Mouse (Mus musculus) limb, embryonic 14.5 days (tissue): ENCODE measurements around the gene Mfsd2b. TPM values are rescaled to one million over a fixed set of nuclear protein-coding genes. Genes with fewer than 3 reads are reported as not detected.
A peak's percentile ranks its signal among the peaks of the same experiment; 100 is the strongest.
"Not testable (repeated sequence)": the region's sequence is repeated elsewhere in the genome, so short reads cannot be mapped to it uniquely, and the experiment has no call there.

Experiments
- ATAC-seq: fragments of 200-750 bp; cut with Nextera tagmentation; 2 replicates; pipeline ENCODE4 v1.8.0; 2017; ENCODE audit warnings: low read depth, moderate number of reproducible peaks, moderate TSS enrichment; ENCODE audit not compliant: low FRiP score
- DNase-seq: peaks from one replicate; pipeline ENCODE4 v3.0.0-alpha.2; 2015; ENCODE audit warnings: low spot score
- H3K27ac ChIP-seq: fragments of 300-500 bp; sonication (generic); replicated peaks from 2 replicates; pipeline ENCODE4 v1.5.1; 2014; ENCODE audit warnings: low read depth, mild to moderate bottlenecking, low read length, moderate library complexity, mixed read lengths
- H3K27me3 ChIP-seq: fragments of 300-500 bp; sonication (generic); 2 replicates; pipeline ENCODE4 v1.6.1; 2014; ENCODE audit warnings: low read length, mixed read lengths; ENCODE audit not compliant: control insufficient read depth, insufficient read depth
- H3K36me3 ChIP-seq: fragments of 300-500 bp; sonication (generic); 2 replicates; pipeline ENCODE4 v1.6.1; 2014; ENCODE audit warnings: mild to moderate bottlenecking, low read length, moderate library complexity, mixed read lengths; ENCODE audit not compliant: control insufficient read depth, insufficient read depth
- H3K4me1 ChIP-seq: fragments of 300-500 bp; sonication (generic); 2 replicates; pipeline ENCODE4 v1.6.1; 2014; ENCODE audit warnings: antibody characterized with exemption, low read length, mixed read lengths; ENCODE audit not compliant: control insufficient read depth, insufficient read depth
- H3K4me2 ChIP-seq: fragments of 300-500 bp; sonication (generic); replicated peaks from 2 replicates; pipeline ENCODE4 v1.6.1; 2014; ENCODE audit warnings: low read depth, mild to moderate bottlenecking, low read length, moderate library complexity; ENCODE audit not compliant: severe bottlenecking
- H3K4me3 ChIP-seq: fragments of 300-500 bp; sonication (generic); replicated peaks from 2 replicates; pipeline ENCODE4 v1.5.1; 2014; ENCODE audit warnings: low read length
- H3K9ac ChIP-seq: fragments of 300-500 bp; sonication (generic); 2 replicates; pipeline ENCODE4 v1.6.1; 2014; ENCODE audit warnings: mild to moderate bottlenecking, low read depth, low read length, moderate library complexity; ENCODE audit not compliant: severe bottlenecking
- H3K9me3 ChIP-seq: fragments of 300-500 bp; sonication (generic); 2 replicates; pipeline ENCODE4 v1.6.1; 2016; ENCODE audit warnings: low read length; ENCODE audit not compliant: control insufficient read depth
- POLR2A ChIP-seq: fragments of 200-500 bp; IDR thresholded peaks from 2 replicates; pipeline ENCODE4 v1.8.0; 2012; ENCODE audit warnings: inconsistent platforms, mild to moderate bottlenecking, moderate library complexity, borderline replicate concordance; ENCODE audit not compliant: insufficient read depth, insufficient read length; ENCODE audit errors: extremely low read depth
- WGBS: fragments of 180-500 bp; shearing (Covaris S2); extraction: QIAGEN DNeasy Blood & Tissue Kit; methylation state at CpG from one replicate; pipeline ENCODE4 v1.1.7; 2014; 5-methylcytosine and 5-hydroxymethylcytosine counted together
- polyA plus RNA-seq, 2 experiments: library from polyadenylated mRNA; depleted of rRNA in 1 of 2; stranded (reverse) in 1 of 2; unstranded in 1 of 2; fragments of >200 nt; fragmentation: Nextera tagmentation in 1 of 2; extraction: Ambion mirVana in 1 of 2; gene quantifications; 2 replicates each; pipeline versions ENCODE4 v1.2.1 to v1.2.3; 2012 to 2014

The Mfsd2b gene
- polyA plus RNA-seq, 2 experiments: 2.2 to 2.3 TPM

GRCm38 (mm10) chr12:4906476-4906875, 32.3 kb upstream of the Mfsd2b start:
- no peak for TF ChIP-seq POLR2A
- Histone ChIP-seq H3K4me2 (peak overlapping the region; percentile 78), H3K9me3 (no peaks in the 10 kb centered on the region), H3K36me3 (no peaks in the 10 kb centered on the region; the same call in 1 of the 2 replicates), H3K4me1 (no peaks in the 10 kb centered on the region), H3K27ac (no peak overlapping the region; the same call in 1 of the 2 replicates), H3K27me3 (no peaks in the 10 kb centered on the region), H3K9ac (peak overlapping the region; percentile 84), H3K4me3 (peak overlapping the region; percentile 76)
- ATAC-seq (no peak), DNase-seq (no peak)
- WGBS: 45% methylated on average over 7 of the region's 7 CpGs

GRCm38 (mm10) chr12:4905946-4906345, 31.8 kb upstream of the Mfsd2b start:
- 85% methylated on average over 7 of the region's 7 CpGs for WGBS

GRCm38 (mm10) chr12:4898024-4898423, 23.9 kb upstream of the Mfsd2b start:
- ATAC-seq (no peak), DNase-seq (no peak)
- WGBS: 91% methylated on average over 5 of the region's 5 CpGs
- H3K4me1 ChIP-seq: no peaks in the 10 kb centered on the region
- H3K4me3 ChIP-seq: no peak overlapping the region
- H3K4me2 ChIP-seq: no peak overlapping the region
- H3K27ac ChIP-seq: no peak overlapping the region
- peaks cover 9% of the 10 kb centered on the region; the same call in 1 of the 2 replicates for H3K36me3 ChIP-seq
- H3K9me3 ChIP-seq: no peaks in the 10 kb centered on the region
- H3K9ac ChIP-seq: no peak overlapping the region
- no peak for TF ChIP-seq POLR2A
- no peaks in the 10 kb centered on the region for H3K27me3 ChIP-seq

More at GRCm38 (mm10) chr12:4905946-4906345, 31.8 kb upstream of the Mfsd2b start:
- H3K4me3 ChIP-seq: no peak overlapping the region
- ATAC-seq: no peak
- H3K27me3 ChIP-seq: no peaks in the 10 kb centered on the region
- H3K36me3 ChIP-seq: no peaks in the 10 kb centered on the region; the same call in 1 of the 2 replicates
- no peak for TF ChIP-seq POLR2A
- no peak for DNase-seq
- no peaks in the 10 kb centered on the region for H3K9me3 ChIP-seq
- no peak overlapping the region for H3K4me2 ChIP-seq
- no peak overlapping the region for H3K9ac ChIP-seq
- no peaks in the 10 kb centered on the region for H3K4me1 ChIP-seq
- no peak overlapping the region for H3K27ac ChIP-seq

- TF ChIP-seq POLR2A: no peak
- Histone ChIP-seq H3K4me1 (no peaks in the 10 kb centered on the region), H3K9me3 (no peaks in the 10 kb centered on the region), H3K27ac (no peak overlapping the region), H3K9ac (no peak overlapping the region), H3K36me3 (peaks cover 9% of the 10 kb centered on the region; the same call in 1 of the 2 replicates), H3K27me3 (no peaks in the 10 kb centered on the region), H3K4me2 (no peak overlapping the region), H3K4me3 (no peak overlapping the region)
- DNase-seq (no peak), ATAC-seq (no peak)
- WGBS: 80% methylated on average over 1 of the region's 1 CpGs
Measured at GRCm38 (mm10) chr12:4889891-4890290, 15.7 kb upstream of the Mfsd2b start.

- Histone ChIP-seq H3K4me3 (no peak overlapping the region), H3K36me3 (peaks cover 9% of the 10 kb centered on the region; the same call in 1 of the 2 replicates), H3K4me1 (no peaks in the 10 kb centered on the region), H3K9ac (no peak overlapping the region), H3K27ac (no peak overlapping the region), H3K9me3 (no peaks in the 10 kb centered on the region), H3K4me2 (no peak overlapping the region), H3K27me3 (no peaks in the 10 kb centered on the region)
- no peak for ATAC-seq
- 94% methylated on average over 2 of the region's 2 CpGs for WGBS
- DNase-seq: no peak
- TF ChIP-seq POLR2A: no peak
Measured at GRCm38 (mm10) chr12:4889251-4889650, 15.1 kb upstream of the Mfsd2b start.

- no peak for TF ChIP-seq POLR2A
- no peaks in the 10 kb centered on the region for H3K4me1 ChIP-seq
- H3K4me2 ChIP-seq: no peak overlapping the region
- ATAC-seq (no peak), DNase-seq (no peak)
- no peaks in the 10 kb centered on the region for H3K9me3 ChIP-seq
- H3K27me3 ChIP-seq: no peaks in the 10 kb centered on the region
- no peak overlapping the region for H3K9ac ChIP-seq
- H3K36me3 ChIP-seq: peaks cover 9% of the 10 kb centered on the region; the same call in 1 of the 2 replicates
- H3K4me3 ChIP-seq: no peak overlapping the region
- no peak overlapping the region for H3K27ac ChIP-seq
Measured at GRCm38 (mm10) chr12:4888739-4889138, 14.6 kb upstream of the Mfsd2b start.

- 92% methylated on average over 4 of the region's 4 CpGs for WGBS
- not testable (repeated sequence) for H3K36me3 ChIP-seq
Measured at GRCm38 (mm10) chr12:4886581-4886980, 12.4 kb upstream of the Mfsd2b start.

More at GRCm38 (mm10) chr12:4886581-4886980, 12.4 kb upstream of the Mfsd2b start:
- ATAC-seq, H3K4me1 ChIP-seq, DNase-seq, H3K4me2 ChIP-seq, H3K9ac ChIP-seq, H3K27me3 ChIP-seq, H3K27ac ChIP-seq, H3K4me3 ChIP-seq, H3K9me3 ChIP-seq: not testable (repeated sequence)
